Mouse (Mus musculus): ENCODE data around the gene Hsp90b1. TPM values are rescaled to one million over a fixed set of nuclear protein-coding genes. Genes with fewer than 3 reads are reported as not detected.
"Not testable (repeated sequence)": the region's sequence is repeated elsewhere in the genome, so short reads cannot be mapped to it uniquely, and the experiment has no call there.

Hsp90b1 gene
- polyA plus RNA-seq, 1 experiment from 2014 or later: 435 TPM

DNA sequence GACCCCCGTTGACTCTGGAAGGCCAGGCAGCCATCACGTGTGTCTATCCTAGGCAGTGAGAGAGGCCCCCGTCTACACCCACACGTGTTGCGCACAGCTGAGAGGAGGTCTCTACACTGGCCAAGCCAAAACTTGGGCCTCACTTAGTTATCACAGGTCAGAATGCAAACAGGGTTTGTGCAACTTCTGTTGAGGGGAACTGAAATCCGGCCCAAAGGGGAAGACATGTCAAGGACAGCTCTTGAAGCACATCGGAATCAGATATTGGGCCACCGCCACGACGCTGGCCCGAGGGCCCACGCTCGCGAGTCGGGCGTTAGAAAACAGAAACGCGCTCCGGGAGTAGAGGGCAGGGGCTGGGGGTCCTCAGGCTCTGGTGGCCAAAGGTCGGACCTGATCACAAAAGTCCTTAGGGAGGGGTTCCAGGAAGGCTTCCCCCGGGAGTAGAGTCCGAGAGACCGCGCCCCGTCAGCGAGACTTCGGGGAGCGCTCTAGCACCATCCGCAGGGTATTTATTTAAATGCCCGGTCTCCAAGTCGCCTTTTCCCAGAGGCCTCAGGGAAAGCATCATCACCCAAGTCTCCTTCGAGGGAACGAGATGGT lies 619 bp downstream of the Hsp90b1 start:
- Histone ChIP-seq H3K4me3 (peak overlapping the region; percentile 88), H3K4me2 (peak overlapping the region; percentile 96), H3K9me3 (no peaks in the 10 kb centered on the region), H3K9ac (peak overlapping the region; percentile 96), H3K36me3 (peaks cover 42% of the 10 kb centered on the region), H3K27me3 (replicated peaks) (no peaks in the 10 kb centered on the region), H3K27ac (replicated peaks) (peak overlapping the region; percentile 91), H3K4me1 (peaks cover 53% of the 10 kb centered on the region)
- ATAC-seq (ENCODE audit: extremely low read depth, insufficient number of reproducible peaks, low FRiP score, low TSS enrichment): no peak
- WGBS: under 1% methylated on average over 33 of the region's 33 CpGs

DNA sequence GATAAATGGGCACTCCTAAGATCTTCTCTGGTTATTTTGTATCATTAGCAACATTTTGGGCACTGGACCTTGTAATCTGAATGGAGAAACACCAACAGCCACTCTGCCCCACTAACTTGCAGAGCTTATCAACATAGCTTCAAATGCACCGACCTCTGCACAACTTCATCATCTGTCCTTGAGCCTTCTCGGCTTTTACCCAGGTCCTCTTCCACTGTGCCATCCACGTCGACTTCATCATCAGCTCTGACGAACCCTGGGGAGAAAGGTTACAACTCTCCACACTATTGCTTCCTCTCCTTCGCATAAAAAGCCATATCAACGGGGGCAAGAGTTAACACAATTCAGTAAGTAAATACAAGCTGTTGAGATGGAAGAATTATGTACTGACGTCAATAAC lies 1.2 kb downstream of the Hsp90b1 start:
- no peaks in the 10 kb centered on the region for H3K9me3 ChIP-seq
- WGBS: 2% methylated on average over 8 of the region's 8 CpGs
- H3K36me3 ChIP-seq: peaks cover 48% of the 10 kb centered on the region
- no peaks in the 10 kb centered on the region for H3K27me3 ChIP-seq (replicated peaks)
- peak overlapping the region; percentile 96 for H3K9ac ChIP-seq
- H3K4me1 ChIP-seq: peaks cover 57% of the 10 kb centered on the region
- H3K4me2 ChIP-seq: peak overlapping the region; percentile 96
- H3K4me3 ChIP-seq: peak overlapping the region; percentile 88
- H3K27ac ChIP-seq (replicated peaks): peak overlapping the region; percentile 91
- no peak for ATAC-seq (ENCODE audit: extremely low read depth, insufficient number of reproducible peaks, low FRiP score, low TSS enrichment)

GRCm38 (mm10) chr10:86703375-86703774 lies 1.9 kb downstream of the Hsp90b1 start:
- H3K9me3 ChIP-seq: no peaks in the 10 kb centered on the region
- H3K4me1 ChIP-seq: peaks cover 57% of the 10 kb centered on the region
- H3K27me3 ChIP-seq (replicated peaks): no peaks in the 10 kb centered on the region
- ATAC-seq (ENCODE audit: extremely low read depth, insufficient number of reproducible peaks, low FRiP score, low TSS enrichment): no peak
- WGBS: 37% methylated on average over 4 of the region's 4 CpGs
- H3K36me3 ChIP-seq: peaks cover 54% of the 10 kb centered on the region
- no peak overlapping the region for H3K27ac ChIP-seq (replicated peaks)
- H3K4me2 ChIP-seq: peak overlapping the region; percentile 96
- peak overlapping the region; percentile 88 for H3K4me3 ChIP-seq
- peak overlapping the region; percentile 96 for H3K9ac ChIP-seq

- H3K9ac ChIP-seq: peak overlapping the region; percentile 96
- ATAC-seq (ENCODE audit: extremely low read depth, insufficient number of reproducible peaks, low FRiP score, low TSS enrichment): no peak
- H3K4me1 ChIP-seq: peaks cover 57% of the 10 kb centered on the region
- H3K9me3 ChIP-seq: no peaks in the 10 kb centered on the region
- no peaks in the 10 kb centered on the region for H3K27me3 ChIP-seq (replicated peaks)
- H3K4me2 ChIP-seq: peak overlapping the region; percentile 96
- H3K27ac ChIP-seq (replicated peaks): no peak overlapping the region
- peaks cover 64% of the 10 kb centered on the region for H3K36me3 ChIP-seq
- peak overlapping the region; percentile 88 for H3K4me3 ChIP-seq
- WGBS: 29% methylated on average over 4 of the region's 4 CpGs
Measured at GRCm38 (mm10) chr10:86702312-86702920, 2.9 kb downstream of the Hsp90b1 start.

DNA sequence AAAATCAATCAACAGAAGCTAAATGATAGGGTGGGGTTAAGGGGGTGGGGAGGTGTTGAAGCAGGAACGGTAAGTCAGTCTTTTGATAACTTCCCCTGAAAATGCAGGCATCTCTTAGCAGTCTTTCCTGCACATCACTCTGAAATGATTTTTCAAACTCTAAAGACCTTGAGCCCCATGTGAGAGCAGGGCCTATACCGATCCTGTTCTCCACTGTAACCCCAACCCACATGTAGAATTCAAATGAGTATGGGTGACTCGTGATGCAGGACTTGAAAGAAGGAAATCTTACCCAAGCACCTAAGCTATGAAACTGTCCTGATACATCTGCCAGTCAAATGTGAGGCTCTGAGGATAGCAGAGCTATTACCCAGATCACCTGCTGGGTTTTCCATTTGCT lies 4.3 kb downstream of the Hsp90b1 start:
- H3K4me2 ChIP-seq: peak overlapping the region; percentile 35
- H3K9ac ChIP-seq: peak overlapping the region; percentile 61
- H3K9me3 ChIP-seq: no peaks in the 10 kb centered on the region
- no peak for ATAC-seq (ENCODE audit: extremely low read depth, insufficient number of reproducible peaks, low FRiP score, low TSS enrichment)
- H3K4me3 ChIP-seq: peak overlapping the region; percentile 21; the same call in 1 of the 2 replicates
- H3K27ac ChIP-seq (replicated peaks): no peak overlapping the region
- peaks cover 50% of the 10 kb centered on the region for H3K4me1 ChIP-seq
- H3K27me3 ChIP-seq (replicated peaks): no peaks in the 10 kb centered on the region
- H3K36me3 ChIP-seq: peaks cover 72% of the 10 kb centered on the region
- 57% methylated on average over 3 of the region's 3 CpGs for WGBS

GRCm38 (mm10) chr10:86700251-86700650 lies 5.1 kb downstream of the Hsp90b1 start:
- H3K4me3 ChIP-seq: peak overlapping the region; percentile 21
- peak overlapping the region; percentile 61 for H3K9ac ChIP-seq
- no peaks in the 10 kb centered on the region for H3K27me3 ChIP-seq (replicated peaks)
- peak overlapping the region; percentile 35 for H3K4me2 ChIP-seq
- no peak for ATAC-seq (ENCODE audit: extremely low read depth, insufficient number of reproducible peaks, low FRiP score, low TSS enrichment)
- WGBS: 63% methylated on average over 3 of the region's 3 CpGs
- no peak overlapping the region for H3K27ac ChIP-seq (replicated peaks)
- H3K4me1 ChIP-seq: peaks cover 50% of the 10 kb centered on the region
- H3K36me3 ChIP-seq: peaks cover 79% of the 10 kb centered on the region
- no peaks in the 10 kb centered on the region for H3K9me3 ChIP-seq

GRCm38 (mm10) chr10:86686017-86686360 lies 19.3 kb downstream of the Hsp90b1 start:
- H3K4me2 ChIP-seq: peak overlapping the region; percentile 78
- not testable (repeated sequence) for H3K4me1 ChIP-seq; ATAC-seq (ENCODE audit: extremely low read depth, insufficient number of reproducible peaks, low FRiP score, low TSS enrichment); H3K9me3 ChIP-seq; H3K27ac ChIP-seq (replicated peaks); H3K27me3 ChIP-seq (replicated peaks)
- H3K36me3 ChIP-seq: peaks cover 14% of the 10 kb centered on the region
- H3K9ac ChIP-seq: peak overlapping the region; percentile 93
- peak overlapping the region; percentile 86 for H3K4me3 ChIP-seq
- 27% methylated on average over 9 of the region's 9 CpGs for WGBS

DNA sequence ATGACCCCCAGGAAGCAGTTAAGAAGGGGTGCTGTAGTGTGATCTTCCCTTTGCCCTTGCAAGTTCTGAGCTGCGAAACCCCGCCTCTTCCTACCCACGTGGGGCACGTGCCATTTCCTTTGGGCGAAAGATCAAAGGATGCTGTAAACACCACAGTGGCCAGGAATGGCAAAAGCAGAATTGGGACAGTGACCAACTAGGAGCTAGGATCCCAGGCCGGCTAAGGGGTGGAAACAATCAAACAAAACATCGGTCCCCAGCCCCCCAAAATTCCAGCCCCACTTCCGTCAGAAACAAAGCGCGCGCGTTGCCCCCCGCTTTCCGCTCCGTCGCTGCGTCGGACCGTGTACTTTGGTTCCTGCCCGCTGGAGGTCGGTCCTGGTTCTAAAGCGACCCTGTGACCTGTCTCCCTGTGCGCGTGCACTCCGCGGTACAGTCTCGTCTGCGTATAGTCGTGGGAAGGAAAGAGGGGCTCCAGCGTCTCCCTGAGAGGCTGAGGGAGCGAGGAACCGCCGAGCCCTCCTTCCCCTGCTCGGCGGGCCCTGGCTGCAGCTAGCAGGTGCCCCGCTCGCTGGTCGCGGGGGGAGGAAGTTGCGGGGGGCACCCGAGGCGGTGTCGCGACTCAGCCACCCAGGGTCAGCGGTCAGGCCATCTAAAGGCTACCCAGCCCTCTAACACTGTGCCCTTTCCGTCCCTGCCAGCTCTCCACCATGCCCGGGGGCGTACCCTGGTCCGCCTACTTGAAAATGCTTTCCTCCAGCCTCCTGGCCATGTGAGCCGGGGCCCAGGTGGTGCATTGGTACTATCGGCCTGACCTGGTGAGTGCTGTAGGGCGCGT lies 19.9 kb downstream of the Hsp90b1 start:
- Histone ChIP-seq H3K4me3 (peak overlapping the region; percentile 86), H3K9ac (peak overlapping the region; percentile 93), H3K27ac (replicated peaks) (peak overlapping the region; percentile 76), H3K4me2 (peak overlapping the region; percentile 78)
- not testable (repeated sequence) for H3K27me3 ChIP-seq (replicated peaks); H3K4me1 ChIP-seq; H3K36me3 ChIP-seq; H3K9me3 ChIP-seq
- under 1% methylated on average over 43 of the region's 53 CpGs for WGBS
- peak; percentile 73 for ATAC-seq (ENCODE audit: extremely low read depth, insufficient number of reproducible peaks, low FRiP score, low TSS enrichment)

- not testable (repeated sequence) for H3K27me3 ChIP-seq (replicated peaks); H3K36me3 ChIP-seq; H3K9ac ChIP-seq; H3K4me1 ChIP-seq; H3K27ac ChIP-seq (replicated peaks); H3K9me3 ChIP-seq; ATAC-seq (ENCODE audit: extremely low read depth, insufficient number of reproducible peaks, low FRiP score, low TSS enrichment)
- Histone ChIP-seq H3K4me2 (peak overlapping the region; percentile 78), H3K4me3 (peak overlapping the region; percentile 86)
- WGBS: 32% methylated on average over 2 of the region's 2 CpGs
Measured at GRCm38 (mm10) chr10:86684797-86685178, 20.5 kb downstream of the Hsp90b1 start.

DNA sequence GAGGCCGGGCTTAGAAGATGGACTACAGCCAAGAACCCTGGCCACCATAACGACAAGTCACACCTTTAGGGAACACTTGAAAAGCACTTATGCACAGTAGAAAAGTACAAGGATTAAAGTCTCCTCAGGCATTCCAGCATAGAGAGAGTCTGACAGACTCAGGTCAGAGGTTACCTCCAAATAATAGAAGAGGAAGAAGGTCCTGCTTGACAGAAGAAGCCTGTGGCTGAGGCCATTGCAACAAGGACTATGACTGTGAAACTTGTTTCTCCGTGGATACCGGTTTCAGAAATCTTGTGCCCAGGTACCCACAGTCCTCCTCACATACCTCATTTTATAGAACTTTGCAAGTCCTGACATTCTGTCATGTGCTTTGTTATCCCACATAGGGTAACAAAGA lies 34.8 kb downstream of the Hsp90b1 start:
- H3K4me3 ChIP-seq; ATAC-seq (ENCODE audit: extremely low read depth, insufficient number of reproducible peaks, low FRiP score, low TSS enrichment); H3K4me2 ChIP-seq; H3K27me3 ChIP-seq (replicated peaks); H3K9me3 ChIP-seq; H3K27ac ChIP-seq (replicated peaks); H3K36me3 ChIP-seq; H3K4me1 ChIP-seq; H3K9ac ChIP-seq: not testable (repeated sequence)
- 59% methylated on average over 4 of the region's 4 CpGs for WGBS
